Mouse (Mus musculus): ENCODE measurements around the gene Omp. TPM values are rescaled to one million over a fixed set of nuclear protein-coding genes. Genes with fewer than 3 reads are reported as not detected.

Gene Omp
- 0.25 and 0.32 TPM in 2 replicates for total RNA-seq (2015)
- 0.12 TPM in 1 of 2 replicates, not detected in the other for total RNA-seq (2017)

GRCm38 (mm10) chr7:98145402-98145801, at the start of gene Omp:
TSS of gene Omp (minus strand) at chr7:98145502.
- ATAC-seq (replicated peaks; ENCODE audit: poor library complexity), result no peak

DNA sequence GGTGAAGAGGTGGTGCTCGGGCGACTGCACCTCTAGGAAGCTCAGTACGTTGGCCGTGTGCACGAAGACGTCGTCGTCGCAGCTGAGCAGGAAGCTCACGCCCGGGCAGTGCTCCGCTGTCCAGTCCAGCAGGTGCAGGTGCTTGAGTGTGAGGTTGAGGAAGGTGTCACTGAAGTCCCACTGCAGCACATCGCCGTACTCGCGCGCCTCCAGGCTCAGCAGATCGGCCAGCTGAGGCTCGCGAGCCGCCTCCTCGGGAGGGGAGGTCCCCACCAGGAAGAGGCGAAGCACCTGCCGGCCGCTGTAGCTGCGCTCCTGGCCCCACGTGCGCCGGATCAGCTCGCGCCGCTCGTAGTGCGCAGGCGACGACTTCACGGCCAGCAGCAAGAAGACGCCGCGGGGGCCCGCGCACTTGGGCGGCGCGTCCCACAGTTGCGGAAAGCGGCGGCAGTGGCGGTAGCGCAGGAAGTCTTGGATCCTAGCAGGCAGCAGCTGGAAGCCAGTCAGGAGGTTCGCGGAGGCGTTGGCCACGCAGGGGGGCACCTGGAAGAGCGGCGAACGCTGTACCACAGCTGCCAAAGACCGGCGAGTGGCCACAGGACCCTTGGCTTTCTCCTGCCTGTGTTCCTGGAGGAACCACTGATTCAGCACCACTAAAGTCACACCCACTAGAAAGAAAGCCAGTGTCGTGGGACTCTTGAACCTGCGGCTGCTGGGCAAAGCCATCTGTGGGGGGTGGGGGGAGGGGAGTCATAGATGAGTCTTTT, 48.9 kb upstream of the Omp start:
- ATAC-seq (replicated peaks; ENCODE audit: poor library complexity), result peak; percentile 12; the same call in 1 of the 2 replicates

GRCm38 (mm10) chr7:98193515-98194025, 48.3 kb upstream of the Omp start:
- ATAC-seq (replicated peaks; ENCODE audit: poor library complexity), result peak; percentile 59

- no peak for ATAC-seq (replicated peaks; ENCODE audit: poor library complexity)
These were observed 46.4 kb upstream of the Omp start for GRCm38 (mm10) chr7:98191571-98192250.

DNA sequence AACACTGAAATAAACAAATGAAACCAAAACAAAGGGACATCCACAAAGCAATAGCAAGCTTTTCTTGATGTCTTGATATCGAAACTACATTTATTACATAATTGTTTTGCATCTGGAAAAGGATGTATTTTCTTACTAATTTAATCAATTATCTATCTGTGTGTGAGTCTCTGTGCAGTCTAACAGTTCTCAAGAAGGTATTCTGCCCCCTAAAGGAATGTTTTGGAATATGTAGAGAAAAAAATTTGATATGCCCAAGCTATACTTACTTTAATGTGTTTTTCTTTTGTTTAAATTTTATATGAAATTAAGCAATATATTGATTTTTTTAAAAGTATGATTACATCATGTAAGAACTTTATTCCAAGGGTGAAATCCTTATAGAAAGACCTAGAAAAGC, 45.3 kb upstream of the Omp start:
- ATAC-seq (replicated peaks; ENCODE audit: poor library complexity), result no peak

GRCm38 (mm10) chr7:98189745-98190144, 44.4 kb upstream of the Omp start:
- 0 out of 2 replicates have a peak, but pooled peaks have one; percentile 8 for ATAC-seq (replicated peaks; ENCODE audit: poor library complexity)

- ATAC-seq (replicated peaks; ENCODE audit: poor library complexity), result no peak
These were observed 43.4 kb upstream of the Omp start for GRCm38 (mm10) chr7:98188680-98189079.

DNA sequence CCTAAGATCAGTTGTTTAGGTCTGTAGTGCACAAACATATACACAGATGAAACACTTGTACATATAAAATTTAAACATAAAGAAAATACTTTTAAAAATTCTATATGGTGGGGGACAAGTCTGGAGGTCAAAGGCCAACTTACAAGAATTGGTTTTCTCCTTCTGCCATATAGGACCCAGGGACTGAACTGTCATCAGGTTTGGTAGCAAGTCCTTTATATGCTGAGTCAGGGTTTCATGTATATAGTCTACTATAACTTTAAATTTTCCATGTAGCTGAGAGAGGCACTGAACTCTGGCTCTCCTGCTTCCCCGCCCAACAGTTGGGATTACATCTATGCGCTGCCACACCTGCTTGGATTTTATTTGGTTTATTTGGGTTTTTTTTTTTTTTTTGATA, 42.9 kb upstream of the Omp start:
- no peak for ATAC-seq (replicated peaks; ENCODE audit: poor library complexity)

- ATAC-seq (replicated peaks; ENCODE audit: poor library complexity), result peak; percentile 77
These were observed 42.0 kb upstream of the Omp start for GRCm38 (mm10) chr7:98187332-98187731.

GRCm38 (mm10) chr7:98186637-98187036, 41.3 kb upstream of the Omp start:
- ATAC-seq (replicated peaks; ENCODE audit: poor library complexity), result no peak

DNA sequence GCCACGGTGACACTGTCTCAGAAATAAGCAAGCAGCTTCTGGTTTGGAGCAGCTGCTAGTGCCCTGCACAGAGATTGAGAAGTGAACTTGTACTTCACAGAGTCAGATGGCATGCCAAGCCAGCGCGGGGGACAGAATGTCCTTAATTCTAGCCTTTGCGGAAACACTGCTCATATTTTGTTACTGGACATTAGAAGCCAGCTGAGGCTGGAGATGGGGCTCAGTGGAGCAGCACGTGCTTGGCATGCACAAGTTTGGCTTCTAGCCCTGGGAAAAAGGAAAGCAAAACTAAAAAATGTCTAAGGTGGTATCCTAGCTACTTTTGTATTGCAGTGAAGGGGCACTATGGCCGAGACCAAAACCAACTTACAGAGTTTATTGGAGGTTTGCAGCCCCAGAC, 40.0 kb upstream of the Omp start:
- no peak for ATAC-seq (replicated peaks; ENCODE audit: poor library complexity)

- no peak for ATAC-seq (replicated peaks; ENCODE audit: poor library complexity)
These were observed 33.4 kb upstream of the Omp start for GRCm38 (mm10) chr7:98178560-98179231.

GRCm38 (mm10) chr7:98177929-98178559, 32.7 kb upstream of the Omp start, which contains the start of gene Capn5:
TSS of gene Capn5 (minus strand) at chr7:98178274.
- peak; percentile 69 for ATAC-seq (replicated peaks; ENCODE audit: poor library complexity)

DNA sequence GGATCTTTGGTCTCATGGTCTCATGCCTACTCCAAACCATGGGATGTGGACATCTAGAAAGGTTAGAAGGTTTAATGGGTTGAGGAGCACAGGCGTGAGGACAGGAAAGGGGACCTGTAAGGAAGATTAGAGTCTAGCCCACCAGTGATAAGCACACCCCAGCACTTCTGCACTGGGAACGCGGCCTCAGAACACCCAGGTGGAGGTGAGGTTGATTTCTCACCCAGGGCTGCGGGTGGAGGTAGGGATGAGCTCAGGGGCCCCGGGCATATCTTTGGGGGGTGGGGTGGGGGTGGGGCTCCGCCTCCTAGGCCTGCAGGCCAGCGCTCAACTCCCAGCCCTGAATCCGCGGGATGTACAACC, 32.2 kb upstream of the Omp start:
- no peak for ATAC-seq (replicated peaks; ENCODE audit: poor library complexity)

- no peak for ATAC-seq (replicated peaks; ENCODE audit: poor library complexity)
These were observed 31.8 kb upstream of the Omp start for GRCm38 (mm10) chr7:98177071-98177485.

- ATAC-seq (replicated peaks; ENCODE audit: poor library complexity), result no peak
These were observed 31.2 kb upstream of the Omp start for GRCm38 (mm10) chr7:98176322-98177070.

GRCm38 (mm10) chr7:98174883-98175755, 29.8 kb upstream of the Omp start:
- ATAC-seq (replicated peaks; ENCODE audit: poor library complexity), result peak; percentile 34

- ATAC-seq (replicated peaks; ENCODE audit: poor library complexity), result no peak
These were observed 28.1 kb upstream of the Omp start for GRCm38 (mm10) chr7:98173408-98173807.

GRCm38 (mm10) chr7:98172661-98173060, 27.4 kb upstream of the Omp start:
- ATAC-seq (replicated peaks; ENCODE audit: poor library complexity), result no peak
